Mouse (Mus musculus) cerebellum, adult 18-20 months (tissue): Measurements from ENCODE around the gene Papss2.
"Not testable (repeated sequence)": the region's sequence is repeated elsewhere in the genome, so short reads cannot be mapped to it uniquely, and the experiment has no call there.

ENCODE experiments used
- DNase-seq, 2 experiments: peaks; one replicate each; pipeline ENCODE4 v3.0.0; 2021

Papss2 gene

DNA sequence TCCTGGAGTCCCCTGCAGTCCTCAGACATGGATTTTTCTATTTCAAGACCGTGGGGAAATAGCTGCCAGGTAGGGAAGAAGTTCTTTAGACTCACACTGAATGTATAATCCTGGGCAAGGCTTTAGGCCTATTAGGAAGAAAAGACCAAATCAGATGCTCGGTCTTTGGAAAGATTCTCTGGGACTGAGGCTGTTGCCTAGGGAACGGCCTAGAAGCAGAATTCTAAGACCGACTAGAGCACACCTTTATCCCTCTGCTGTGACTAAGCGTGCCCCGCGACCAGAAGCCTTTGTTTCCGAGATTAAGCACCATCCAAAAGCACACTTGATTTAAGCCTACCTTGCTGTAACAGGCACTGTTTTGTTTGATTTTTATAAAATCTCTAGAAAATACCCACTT, 46.4 kb downstream of the Papss2 start:
- DNase-seq = no peak

DNA sequence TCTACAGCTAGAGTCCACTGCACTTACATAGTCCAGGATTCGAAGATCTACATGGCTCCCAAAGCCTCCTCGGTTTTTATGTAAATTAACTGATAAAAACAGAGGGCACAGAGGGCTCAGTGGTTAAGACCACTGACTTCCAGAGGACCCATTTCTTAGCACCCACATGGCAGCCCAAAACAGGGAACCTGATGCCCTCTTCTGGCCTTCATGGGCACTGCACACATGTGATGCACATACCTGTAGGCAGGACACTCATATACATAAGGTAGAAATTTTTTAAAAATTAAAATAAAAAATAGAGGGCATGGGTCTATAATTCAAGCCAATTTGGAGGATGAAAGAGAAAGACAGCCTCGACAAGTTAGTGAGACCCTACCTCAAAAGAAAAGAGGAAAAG, 48.1 kb downstream of the Papss2 start:
- DNase-seq = no peak

DNA sequence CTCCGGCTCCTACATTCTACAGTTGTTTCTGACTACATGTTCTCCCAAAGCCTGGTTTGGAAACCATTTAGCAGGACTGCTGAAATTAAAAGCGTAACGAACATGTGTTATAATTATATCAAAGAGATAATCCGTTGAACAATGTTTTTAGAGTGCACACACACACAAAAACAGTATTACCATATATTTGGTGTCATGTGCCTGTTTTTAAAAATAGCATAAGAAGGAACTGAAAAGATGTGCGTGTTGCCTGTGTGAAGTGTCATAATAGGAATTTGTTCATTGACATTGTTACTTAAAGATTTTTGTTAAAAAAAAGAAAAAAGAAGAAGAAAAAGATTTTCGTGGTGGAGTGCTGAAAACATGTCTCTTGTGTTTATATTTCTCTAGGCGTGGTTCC, 50.3 kb downstream of the Papss2 start:
- no peak for DNase-seq

DNA sequence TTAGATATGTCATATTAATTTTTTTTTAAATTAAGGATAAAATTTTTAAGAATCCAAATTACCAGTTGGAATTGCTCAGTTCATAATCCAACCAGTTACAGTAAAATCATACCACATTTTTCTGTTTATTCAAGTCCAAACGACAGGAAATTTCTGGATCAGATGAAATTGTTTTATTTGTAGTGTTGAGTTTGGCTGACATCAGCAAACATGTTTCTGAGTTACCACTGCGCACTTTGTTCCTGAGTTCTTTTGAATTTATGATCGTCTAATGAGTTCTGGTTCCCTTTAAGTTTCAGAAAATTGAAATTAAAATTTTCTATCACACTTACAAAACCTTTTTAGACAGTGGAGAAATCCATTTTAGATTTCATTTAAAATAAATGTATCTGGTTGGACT, 50.8 kb downstream of the Papss2 start:
- no peak for DNase-seq

DNA sequence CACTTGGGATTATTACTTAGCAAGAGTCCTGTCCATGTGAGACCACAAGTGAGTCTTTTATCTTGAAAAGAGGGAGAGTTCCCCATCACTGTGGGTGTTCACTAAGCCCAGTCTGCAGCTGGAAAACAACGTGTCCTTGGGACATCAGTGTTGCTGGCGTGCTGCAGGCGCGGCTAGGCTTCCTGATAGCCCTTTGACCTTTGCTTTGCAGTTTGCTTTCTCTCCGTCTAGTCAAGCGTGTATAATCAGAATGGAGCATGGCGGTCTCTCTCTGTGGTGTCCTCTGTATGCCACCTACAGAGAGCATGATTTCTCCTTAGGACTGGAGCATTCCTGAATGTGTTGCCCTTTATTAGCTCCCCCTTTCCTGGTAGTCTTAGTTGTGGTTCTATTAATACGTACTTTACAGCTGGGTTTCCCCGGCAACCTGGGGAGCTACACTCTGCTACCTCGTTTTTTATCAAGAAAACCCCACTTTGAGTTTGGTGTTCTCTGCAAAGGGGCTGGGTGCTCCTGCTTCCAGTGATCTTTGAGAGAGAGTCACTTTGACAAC, 52.5 kb downstream of the Papss2 start:
- DNase-seq = no peak

DNA sequence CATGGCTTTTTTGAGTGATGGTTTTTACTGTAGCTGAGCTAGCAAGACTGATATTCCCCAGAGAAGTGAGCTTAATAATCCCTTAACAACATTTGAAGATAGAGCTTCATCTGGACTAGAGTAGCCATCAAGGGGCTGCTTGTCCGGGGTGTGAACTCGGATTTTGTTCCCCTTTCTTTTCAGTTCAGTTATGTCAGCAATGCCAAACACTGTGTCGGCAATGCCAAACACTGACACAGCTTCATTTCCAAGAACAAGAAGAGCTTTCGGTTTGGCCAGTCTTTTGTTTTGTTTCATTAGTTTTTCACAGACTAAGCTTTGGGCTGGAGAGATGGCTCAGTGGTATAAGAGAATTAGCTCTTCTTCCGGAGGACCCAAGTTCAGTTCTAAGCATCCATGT, 55.5 kb downstream of the Papss2 start:
- DNase-seq = no peak

DNA sequence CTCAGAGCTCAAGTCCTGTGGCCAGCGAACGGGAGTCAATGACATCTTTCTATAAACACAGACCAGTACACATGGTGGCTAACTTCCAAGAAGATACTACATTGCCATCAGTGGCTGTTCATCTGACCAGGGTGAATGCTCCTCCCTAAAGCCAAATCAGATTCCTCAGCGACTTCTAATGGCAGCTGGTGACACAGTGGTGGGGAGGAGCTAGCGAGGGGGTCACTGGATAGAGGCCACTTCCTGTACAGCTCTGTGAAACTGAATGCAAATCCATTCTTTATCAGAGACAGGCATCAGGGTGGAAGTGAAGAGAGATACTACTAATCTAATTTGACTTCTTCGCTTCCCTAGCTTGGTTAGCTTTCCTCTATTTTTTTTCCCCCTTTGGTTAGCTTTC, 57.5 kb downstream of the Papss2 start:
- DNase-seq = no peak

DNA sequence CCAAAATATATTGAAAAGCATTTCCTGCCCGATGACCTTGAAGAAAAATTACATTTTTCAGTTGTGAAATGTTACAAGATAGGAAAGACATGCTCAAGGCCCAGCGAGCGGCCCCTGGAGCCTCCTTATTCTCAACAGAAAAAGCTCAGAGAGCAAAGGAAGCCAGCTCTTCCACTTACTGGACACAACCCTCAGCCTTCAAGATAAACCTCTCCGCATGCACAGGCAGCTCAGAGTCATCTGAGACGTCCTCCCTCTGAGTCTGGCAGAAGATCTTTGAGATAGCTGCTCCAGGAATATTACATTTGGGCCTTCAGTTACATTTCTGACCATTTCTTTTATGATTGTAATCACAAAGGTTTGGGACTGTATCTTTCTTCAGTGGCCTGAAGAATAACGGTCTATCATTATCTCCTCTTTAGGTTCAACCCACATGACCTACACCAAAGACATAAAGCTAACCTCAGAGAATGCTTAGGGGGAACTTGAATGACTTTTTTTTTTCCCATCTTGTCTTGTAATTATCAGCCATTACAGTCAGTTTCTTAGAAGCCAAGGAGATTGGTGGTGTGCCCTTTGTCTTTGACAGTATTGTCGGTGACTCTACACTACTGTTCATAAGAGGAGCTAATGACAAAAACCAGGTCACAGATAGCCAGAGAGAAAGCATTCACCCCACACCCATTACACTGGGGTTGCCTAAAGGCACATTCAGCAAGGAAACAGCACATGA, 58.2 kb downstream of the Papss2 start:
- DNase-seq = no peak

DNA sequence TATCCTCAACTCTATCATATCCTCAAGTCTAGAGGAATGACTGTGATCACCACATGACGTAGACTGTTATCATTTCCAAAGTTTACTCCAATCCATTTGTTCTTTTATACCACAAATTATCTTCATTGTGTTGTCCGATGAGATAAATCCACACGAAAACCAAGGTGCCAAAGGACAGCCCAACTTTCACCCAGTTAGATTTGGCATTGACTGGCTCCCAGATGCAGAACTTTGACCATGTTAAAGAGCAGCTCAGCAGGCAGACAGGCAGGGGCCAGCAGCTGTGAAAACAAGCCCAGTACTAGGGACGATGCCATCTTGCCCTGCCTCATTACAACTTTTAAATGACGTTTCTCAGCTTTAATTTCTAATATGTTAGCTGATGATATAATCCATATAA, 63.8 kb downstream of the Papss2 start:
- no peak for DNase-seq

DNA sequence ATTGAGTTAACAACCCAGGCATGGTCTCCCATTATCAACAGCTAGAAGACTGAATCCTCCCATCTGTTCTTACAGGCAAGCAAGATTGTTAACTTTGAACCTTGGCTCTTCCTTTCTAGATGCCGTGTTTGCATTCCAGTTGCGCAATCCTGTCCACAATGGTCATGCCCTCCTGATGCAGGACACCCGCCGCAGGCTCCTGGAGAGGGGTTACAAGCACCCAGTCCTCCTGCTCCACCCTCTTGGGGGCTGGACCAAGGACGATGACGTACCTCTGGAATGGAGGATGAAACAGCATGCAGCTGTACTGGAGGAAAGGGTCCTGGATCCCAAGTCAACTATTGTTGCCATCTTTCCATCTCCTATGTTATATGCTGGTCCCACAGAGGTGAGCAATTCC, 67.3 kb downstream of the Papss2 start:
- no peak for DNase-seq

DNA sequence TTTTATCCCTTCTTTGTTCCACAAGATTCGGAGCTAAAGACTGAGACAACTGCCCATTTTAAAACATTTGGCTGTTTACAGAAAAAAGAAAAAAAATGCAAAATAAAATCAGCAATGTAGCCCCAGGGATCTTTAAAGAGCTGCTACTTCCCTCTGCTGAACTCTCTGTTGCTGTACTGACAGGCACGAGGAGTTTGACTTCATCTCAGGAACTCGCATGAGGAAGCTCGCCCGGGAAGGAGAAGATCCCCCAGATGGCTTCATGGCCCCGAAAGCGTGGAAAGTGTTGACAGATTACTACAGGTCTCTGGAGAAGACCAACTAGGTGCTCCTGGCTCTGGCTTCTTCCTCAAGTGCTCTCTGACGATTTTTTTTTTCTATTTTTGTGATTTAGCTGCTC, 69.7 kb downstream of the Papss2 start:
- no peak for DNase-seq

DNA sequence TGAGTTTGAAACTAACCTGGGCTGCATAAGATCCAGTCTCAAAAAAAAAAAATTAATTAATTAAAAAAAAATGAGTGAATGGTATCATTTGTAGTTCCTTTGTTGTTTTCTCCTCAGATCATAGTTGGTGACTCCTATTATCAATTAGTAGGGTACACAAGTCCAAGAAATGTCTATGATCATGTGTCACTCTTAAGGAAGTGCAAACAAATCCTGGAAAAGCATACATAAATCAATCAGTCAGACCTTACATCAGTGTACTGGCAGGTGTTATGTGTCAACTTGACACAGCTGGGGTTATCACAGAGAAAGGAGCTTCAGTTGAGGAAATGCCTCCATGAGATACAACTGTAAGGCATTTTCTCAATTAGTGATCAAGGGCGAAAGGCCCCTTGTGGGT, 72.2 kb downstream of the Papss2 start:
- DNase-seq = not testable (repeated sequence)

DNA sequence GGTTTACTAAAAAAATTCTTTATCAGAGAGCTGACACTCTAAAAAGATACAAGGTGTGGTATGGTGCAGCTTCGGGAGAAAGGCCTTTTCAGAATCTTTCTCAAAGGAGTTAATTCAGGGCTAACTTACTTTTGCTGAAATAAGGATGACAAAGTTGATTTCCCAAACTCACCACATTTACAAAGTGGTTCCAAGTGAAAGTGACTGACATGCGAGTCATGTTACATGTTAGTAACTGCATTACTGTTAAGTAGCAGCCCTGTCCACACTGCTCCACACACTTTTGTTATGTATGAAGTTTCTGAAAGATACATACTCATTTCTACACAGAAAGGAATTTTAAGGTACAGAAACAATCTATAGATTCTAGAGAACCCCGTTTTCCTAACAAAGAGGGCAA, 80.2 kb downstream of the Papss2 start:
- DNase-seq = no peak

DNA sequence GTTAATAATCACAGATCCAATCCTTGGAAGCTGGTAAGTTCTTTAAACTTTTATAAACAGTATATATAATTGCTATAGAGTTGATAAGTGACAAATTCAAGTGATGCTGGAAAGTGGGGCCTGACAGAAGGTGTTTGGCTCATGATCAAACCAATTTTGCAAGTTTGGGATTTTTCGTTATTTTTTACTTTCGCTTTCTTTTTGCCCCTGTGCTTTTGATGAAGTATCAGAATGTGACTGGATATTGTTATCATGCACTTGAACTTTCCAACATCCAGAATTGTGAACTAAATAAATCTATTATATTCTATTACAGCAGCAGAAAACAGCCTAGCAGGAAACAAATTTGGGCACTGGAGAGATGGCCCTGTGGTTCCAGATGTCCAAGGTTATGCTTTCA, 85.3 kb downstream of the Papss2 start:
- DNase-seq = no peak

DNA sequence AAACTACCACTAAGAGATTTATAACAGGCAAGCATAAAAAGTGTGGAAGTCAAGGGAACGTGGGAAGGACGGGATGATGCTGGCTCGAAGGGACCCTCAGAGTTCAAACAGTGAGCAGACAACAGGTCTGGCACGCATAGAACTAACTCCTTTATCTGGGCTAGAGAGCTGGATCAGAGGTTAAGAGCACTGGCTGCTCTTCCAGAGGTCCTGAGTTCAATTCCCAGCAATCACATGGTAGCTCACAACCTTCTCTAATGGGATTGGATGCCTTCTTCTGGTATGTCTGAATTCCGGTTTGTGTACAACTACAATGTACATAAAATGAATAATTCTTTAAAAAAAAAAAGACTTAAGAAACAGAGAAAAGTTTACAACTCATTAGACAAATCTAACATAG, 87.5 kb downstream of the Papss2 start:
- no peak for DNase-seq

DNA sequence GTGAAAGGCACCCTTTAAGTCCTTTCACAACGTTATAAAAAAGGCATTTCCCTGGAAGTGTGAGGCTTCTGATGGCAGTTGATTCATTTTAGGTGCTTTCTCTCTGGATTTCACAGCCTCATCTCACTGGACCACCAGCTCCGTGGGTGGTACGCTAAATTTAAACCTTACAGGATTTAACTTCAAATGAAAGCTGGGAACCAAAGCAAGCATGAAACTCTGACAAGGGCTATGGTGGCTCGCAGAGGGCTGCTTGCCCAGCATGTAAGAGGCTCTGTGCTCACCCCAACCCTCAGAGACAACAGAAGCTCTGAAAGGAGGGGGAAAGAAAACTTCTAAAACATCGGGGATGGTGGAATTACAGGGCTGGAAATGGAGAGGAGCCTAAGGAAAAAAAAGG, 92.1 kb downstream of the Papss2 start:
- no peak for DNase-seq

DNA sequence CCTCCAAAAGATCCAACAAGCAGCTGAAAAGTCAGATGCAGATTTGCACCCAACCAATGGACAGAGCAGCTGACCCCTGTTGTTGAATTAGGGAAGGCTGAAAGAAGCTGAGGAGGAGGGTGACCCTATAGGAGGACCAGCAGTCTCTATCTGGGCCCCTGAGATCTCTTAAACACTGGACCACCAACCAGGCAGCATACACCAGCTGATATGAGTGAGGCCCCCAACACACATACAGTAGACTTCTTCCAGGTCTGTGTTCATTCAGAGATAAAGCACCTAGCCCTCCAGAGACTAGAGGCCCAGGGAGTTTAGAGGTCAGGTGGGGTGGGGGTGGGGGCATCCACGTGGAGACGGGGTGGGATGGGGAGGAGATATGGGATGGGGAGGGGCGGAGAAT, 92.6 kb downstream of the Papss2 start:
- not testable (repeated sequence) for DNase-seq

DNA sequence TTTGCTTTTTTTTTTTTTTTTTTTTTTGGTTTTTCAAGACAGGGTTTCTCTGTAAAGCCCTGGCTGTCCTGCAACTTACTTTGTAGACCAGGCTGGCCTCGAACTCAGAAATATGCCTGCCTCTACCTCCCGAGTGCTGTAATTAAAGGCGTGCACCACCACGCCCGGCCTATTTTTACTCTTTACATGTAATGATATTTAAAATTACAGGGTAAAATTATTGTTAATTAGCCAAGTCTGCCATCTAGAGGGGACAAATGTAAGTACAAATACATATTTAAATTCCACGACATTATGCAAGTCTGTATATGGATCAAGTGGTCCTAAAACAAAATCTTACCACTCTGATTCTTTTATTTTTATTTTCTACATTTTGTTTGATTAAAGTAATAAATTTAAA, 94.1 kb downstream of the Papss2 start:
- DNase-seq = no peak

DNA sequence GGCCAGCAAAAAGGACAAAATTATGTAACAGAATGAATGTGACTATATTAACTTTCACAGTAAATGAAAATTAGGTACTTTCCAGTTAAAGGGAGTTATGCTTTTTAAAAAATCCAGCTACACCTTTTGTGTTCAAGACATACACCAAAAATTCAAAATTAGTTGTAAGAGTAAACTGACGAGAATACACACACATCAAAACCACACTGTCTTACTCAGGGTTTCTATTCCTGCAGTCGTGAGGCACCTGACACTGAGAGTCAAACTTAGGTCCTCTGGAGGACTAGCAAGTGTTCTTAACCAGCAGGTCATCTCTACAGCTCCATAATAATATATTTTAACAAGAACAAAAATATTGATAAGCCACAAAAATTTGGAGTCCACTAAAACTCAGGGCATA, 101.1 kb downstream of the Papss2 start:
- no peak for DNase-seq

DNA sequence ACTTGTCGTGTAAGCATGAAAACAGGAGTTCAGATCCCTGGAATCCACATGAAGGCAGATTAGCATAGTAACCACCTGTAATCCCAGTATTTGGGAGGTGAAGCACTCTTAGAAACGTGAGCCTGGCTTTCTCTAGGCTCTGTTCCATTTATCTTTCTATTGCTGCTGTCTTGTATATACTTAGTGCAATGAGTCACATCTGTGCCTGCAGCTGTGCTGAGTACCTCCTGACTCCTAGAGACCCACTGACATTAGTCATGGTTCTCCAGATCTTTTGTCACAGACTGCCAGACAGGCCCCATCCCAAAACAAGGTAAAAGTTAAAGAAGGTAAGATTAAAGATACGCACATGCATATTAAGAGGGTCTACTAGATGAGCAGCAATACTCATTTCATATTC, 106.6 kb downstream of the Papss2 start:
- DNase-seq = no peak

DNA sequence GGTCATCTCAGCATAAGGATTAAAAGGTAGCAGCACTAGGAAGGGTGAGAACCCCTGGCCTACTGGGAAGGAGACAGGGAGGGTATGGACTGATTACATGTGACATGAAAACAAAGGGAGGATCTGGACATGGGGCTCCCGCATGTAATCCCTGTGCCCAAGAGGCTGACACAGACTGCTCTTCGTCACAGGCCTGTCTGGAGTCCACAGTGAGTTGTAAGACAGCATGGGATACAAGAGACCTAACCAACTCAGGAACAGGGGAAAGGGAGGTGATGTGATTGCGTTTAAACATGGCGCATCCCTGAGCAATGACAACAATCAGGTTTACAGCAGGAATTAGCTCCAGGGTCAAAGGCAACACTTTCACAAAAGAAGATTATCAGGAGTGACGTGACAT, 113.4 kb downstream of the Papss2 start:
- DNase-seq = no peak

DNA sequence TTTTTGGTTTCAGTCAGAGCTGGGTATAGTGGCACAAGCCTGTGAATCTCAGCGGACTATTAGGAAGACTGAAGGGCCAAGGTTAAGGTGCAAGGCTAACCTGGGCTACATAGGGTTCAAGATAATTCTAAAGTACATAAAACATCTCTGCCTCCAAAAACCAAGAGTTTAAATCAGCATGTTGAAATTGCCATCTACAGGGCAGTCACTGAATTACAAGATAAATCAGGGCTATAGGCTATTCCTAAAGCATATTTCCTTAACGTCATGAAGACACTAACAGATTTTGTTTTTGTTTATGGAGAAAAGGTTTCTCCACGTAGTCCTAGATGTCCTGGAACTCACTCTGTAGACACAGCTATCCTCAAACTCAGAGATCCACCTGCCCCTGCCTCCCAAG, 114.7 kb downstream of the Papss2 start:
- DNase-seq = peak in 1 of 2 experiments; percentile 17

DNA sequence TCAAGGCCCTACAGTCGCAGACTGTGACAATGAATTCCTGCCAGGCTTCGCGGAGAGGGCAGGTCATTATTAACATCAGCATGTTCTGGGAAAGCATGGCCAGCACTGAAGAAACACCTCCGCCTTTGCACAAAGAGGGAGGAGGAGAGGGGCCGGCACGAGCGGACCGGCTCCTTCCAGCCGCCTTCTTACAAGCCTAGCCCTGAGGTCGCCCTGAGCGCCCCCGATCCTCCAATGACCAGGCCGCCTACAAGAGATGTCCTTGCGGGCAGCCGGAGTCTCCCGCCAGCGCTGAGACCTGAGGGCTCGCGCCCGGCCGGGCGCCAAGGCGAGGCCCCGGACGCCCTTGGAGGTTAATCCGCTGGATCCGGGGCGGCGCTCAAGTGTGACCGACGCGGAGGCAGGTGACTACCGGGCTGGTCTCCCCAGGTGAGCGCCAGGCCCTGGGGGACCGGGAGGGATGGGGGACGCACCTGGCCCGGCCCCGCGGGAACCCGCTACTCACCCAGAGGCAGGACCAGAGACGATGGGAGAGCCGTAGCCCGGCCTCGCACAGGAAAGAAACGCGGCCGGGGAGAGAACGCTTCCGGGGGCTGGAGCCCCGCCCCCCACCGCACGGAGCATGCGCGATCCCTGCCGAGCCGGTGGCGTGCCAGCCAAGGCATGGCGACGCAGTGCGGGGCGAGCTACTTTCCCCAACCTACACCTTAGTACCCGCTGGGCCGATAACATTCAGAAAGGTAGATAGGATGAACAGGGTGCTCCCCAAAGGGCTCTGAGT, 116.4 kb downstream of the Papss2 start:
- peak; percentile 89 to 95 for DNase-seq

DNA sequence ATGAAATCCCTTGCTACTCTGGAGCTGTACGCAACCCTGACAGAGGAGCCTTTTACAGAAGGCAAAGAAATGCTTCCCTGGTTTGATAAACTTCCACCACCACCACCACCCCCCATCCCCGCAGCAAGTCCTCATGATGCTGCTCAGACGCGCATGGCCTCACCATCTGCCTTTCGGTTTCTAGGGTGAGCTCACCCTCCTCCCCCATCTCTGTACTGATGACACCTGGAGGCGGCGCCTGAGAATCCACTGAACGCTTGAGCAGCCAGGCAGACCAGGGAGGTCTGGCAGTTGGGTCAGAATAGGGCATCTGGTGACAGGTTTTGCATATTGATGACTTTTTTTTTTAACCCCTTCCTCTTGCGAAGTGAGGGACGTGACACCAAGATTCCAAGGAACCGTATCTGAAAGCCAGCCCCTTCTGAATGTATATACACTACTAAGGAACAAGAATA, 117.0 kb downstream of the Papss2 start:
- DNase-seq = peak; percentile 85 to 92
